Mouse (Mus musculus): Measurements from ENCODE around the gene Rbks. TPM values are rescaled to one million over a fixed set of nuclear protein-coding genes. Genes with fewer than 3 reads are reported as not detected.

The Rbks gene
- total RNA-seq (2015; ENCODE audit: low replicate concordance) (9.4 TPM in 1 of 2 replicates, not detected in the other), total RNA-seq (2017; ENCODE audit: low replicate concordance) (2.9 and 7.2 TPM in 2 replicates)

- peak; percentile 90 for ATAC-seq (replicated peaks; ENCODE audit: low FRiP score, poor library complexity, severe bottlenecking)
Measured at GRCm38 (mm10) chr5:31696971-31697643, at the start of gene Rbks. Rbks (minus strand) TSS chr5:31697627.

- no peak for ATAC-seq (replicated peaks; ENCODE audit: low FRiP score, poor library complexity, severe bottlenecking)
Measured at GRCm38 (mm10) chr5:31742521-31743031, 45.1 kb upstream of the Rbks start.

GRCm38 (mm10) chr5:31741931-31742330 is 44.5 kb upstream of the Rbks start:
- no peak for ATAC-seq (replicated peaks; ENCODE audit: low FRiP score, poor library complexity, severe bottlenecking)

DNA sequence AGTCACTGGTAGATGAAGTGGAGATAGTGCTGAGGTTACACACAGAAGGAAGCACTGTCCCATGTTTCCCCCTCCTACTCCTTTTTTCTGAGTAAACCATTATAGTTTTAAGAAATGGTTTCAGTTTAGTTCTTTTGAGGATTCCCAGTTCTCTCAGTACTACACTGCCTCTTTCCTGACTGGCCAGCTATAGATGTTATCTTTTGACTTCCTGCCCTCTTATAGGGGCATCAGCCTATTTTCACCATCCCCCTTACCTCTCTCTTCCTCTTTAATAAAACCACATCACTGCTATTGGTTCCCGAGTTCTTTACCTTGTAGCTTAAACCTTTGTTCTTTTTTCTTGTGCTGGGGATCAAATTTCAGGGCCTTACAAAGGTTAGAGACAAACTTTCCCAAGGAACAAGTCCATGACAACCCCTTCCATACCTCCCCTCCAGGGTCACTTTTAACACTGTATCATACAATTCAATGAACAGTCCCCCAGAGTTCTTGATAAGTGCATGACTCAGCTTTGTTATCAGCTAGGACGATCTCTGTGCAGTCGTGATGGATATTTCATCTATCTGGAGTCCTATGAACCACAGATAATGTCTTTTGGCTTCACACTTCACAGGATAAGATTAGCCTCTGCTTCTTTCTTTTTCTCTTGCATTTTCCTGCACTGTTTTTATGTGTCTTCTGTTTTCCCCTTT is 35.4 kb upstream of the Rbks start:
- ATAC-seq (replicated peaks; ENCODE audit: low FRiP score, poor library complexity, severe bottlenecking) = no peak

- ATAC-seq (replicated peaks; ENCODE audit: low FRiP score, poor library complexity, severe bottlenecking) = no peak
Measured at GRCm38 (mm10) chr5:31727456-31727855, 30.0 kb upstream of the Rbks start.

GRCm38 (mm10) chr5:31725885-31726284 is 28.5 kb upstream of the Rbks start:
- no peak for ATAC-seq (replicated peaks; ENCODE audit: low FRiP score, poor library complexity, severe bottlenecking)

DNA sequence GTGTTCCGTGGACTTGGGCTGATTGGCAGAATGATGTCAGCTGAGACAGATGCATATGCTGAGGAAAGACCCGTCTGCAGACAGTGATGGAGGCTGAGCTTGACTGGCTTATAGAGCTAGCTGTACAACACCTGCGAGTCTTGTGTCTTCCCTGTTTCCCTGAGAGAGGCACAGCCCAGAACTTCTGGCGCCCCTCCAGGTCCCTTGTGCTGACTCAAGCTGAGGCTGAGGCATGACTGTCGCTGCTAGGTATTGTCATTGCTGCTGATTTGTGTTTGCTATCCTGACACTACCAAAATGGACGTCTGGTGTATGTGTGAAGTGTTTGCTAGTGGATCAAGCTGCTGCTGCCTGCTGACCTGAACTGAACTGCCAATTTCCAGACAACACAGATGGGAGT is 27.1 kb upstream of the Rbks start:
- ATAC-seq (replicated peaks; ENCODE audit: low FRiP score, poor library complexity, severe bottlenecking) = no peak; the same call in 1 of the 2 replicates

DNA sequence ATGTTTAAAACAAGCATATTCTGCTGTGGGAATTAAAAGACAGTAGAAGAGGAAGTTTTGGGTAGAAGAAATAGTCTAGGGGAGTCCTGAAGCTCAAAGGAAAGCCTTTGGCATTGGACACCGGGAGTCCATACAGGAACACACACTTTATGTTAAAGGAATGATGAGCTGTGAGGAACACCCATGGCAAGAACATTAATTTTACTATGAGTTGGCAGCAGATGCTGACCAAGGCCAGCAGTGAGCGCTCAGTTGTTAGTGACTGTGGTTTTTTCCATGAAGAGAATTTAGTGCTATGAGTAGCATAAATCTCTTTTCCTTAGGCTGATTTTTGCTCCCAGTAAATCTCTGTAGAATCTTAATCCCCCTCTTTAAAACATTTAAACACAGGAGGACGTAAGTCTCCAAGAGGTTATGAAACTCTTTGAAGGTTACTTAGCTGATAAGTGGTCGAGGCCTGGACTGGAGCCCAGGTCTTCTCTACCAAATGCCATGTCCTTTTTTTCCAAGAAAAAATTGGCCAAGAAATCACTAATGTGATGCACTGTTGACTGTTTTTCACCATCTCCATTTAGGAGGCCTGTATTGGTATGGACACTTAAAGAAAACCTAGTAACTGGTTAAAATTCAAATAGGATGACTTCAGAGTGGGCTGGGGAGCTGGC is 18.2 kb upstream of the Rbks start:
- ATAC-seq (replicated peaks; ENCODE audit: low FRiP score, poor library complexity, severe bottlenecking) = no peak

GRCm38 (mm10) chr5:31713841-31714264 is 16.4 kb upstream of the Rbks start:
- ATAC-seq (replicated peaks; ENCODE audit: low FRiP score, poor library complexity, severe bottlenecking) = no peak

GRCm38 (mm10) chr5:31713280-31713711 is 15.9 kb upstream of the Rbks start:
- ATAC-seq (replicated peaks; ENCODE audit: low FRiP score, poor library complexity, severe bottlenecking) = no peak

GRCm38 (mm10) chr5:31709389-31709788 is 12.0 kb upstream of the Rbks start:
- ATAC-seq (replicated peaks; ENCODE audit: low FRiP score, poor library complexity, severe bottlenecking) = no peak

DNA sequence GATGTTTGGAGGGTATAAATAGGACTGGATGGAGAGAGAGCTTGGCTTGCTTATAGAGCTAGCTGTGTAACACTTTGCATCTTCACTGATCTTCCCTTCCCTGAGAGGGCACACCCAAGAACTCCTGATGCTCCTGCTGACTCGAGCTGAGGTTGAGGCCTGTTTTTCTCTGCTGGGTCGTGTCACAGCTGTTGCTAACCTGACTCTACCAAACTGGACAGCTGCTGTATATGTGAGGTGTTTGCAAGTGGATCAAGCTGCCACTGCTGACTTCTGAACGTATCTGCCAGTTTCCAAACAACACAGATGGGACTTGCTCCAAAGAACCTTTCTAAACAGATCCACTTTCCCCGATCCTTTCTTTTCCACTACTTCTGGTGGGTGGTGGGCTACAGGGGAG is 9.4 kb upstream of the Rbks start:
- no peak for ATAC-seq (replicated peaks; ENCODE audit: low FRiP score, poor library complexity, severe bottlenecking)

DNA sequence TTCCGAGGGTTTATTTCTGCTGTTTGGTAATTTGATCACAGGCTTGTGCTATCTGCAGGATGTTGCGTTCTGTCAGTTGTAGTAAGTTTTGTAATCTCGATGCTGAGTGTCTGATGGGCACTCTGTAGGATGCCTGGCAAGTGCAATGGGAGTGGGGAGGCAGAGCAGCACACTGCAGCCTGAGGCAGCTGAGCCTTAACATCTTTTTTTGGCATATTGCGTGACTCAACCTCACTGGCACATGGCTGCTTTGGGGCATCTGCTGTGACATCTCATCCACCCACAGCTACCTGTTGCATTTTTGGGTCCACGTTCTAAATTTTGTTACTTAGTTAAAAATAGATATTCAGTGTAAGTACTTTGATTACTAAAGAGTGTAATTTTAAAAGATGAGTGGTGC is 7.5 kb upstream of the Rbks start:
- no peak for ATAC-seq (replicated peaks; ENCODE audit: low FRiP score, poor library complexity, severe bottlenecking)

DNA sequence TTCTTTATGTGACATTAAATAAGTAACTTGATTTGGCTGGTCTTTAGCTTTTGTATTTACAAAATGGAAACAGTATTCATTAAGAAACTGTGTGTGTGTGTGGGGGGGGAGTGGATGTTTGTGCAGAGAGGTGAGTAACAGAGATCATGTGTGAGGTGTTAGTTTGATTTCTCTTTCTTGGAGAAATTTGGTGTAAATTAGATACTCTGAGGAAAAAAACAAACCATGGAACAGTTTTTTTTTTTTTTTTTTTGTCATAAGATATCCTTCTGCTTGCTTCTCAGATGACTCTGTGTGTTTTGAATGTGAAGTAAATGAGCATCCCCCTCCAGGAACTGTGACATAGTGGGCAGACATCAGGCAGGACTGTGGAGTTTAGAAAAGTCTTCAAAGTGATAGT is 2.0 kb upstream of the Rbks start:
- ATAC-seq (replicated peaks; ENCODE audit: low FRiP score, poor library complexity, severe bottlenecking) = no peak

- no peak for ATAC-seq (replicated peaks; ENCODE audit: low FRiP score, poor library complexity, severe bottlenecking)
Measured at GRCm38 (mm10) chr5:31698931-31699330, 1.5 kb upstream of the Rbks start.

DNA sequence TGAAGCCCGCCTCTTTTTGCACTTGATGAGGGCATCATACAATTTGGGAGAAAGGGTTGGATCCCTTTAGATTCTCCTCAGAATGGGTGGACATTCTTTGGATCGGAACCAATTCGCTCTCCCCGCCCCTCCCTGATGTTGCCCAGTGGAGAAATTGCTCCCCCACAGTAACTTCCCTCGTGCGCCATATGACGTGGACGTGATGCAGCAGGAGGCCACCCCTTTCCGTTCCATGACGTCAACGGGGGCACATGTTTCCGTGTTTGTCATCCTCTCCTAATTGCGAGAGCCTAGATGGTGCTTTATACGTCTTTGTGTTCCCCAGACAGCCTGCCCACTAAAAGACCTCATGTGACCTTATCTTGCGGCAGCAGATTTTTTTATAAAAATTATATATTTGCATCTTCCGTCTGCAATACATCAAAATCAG is 885 bp upstream of the Rbks start:
- peak; percentile 82 for ATAC-seq (replicated peaks; ENCODE audit: low FRiP score, poor library complexity, severe bottlenecking)

DNA sequence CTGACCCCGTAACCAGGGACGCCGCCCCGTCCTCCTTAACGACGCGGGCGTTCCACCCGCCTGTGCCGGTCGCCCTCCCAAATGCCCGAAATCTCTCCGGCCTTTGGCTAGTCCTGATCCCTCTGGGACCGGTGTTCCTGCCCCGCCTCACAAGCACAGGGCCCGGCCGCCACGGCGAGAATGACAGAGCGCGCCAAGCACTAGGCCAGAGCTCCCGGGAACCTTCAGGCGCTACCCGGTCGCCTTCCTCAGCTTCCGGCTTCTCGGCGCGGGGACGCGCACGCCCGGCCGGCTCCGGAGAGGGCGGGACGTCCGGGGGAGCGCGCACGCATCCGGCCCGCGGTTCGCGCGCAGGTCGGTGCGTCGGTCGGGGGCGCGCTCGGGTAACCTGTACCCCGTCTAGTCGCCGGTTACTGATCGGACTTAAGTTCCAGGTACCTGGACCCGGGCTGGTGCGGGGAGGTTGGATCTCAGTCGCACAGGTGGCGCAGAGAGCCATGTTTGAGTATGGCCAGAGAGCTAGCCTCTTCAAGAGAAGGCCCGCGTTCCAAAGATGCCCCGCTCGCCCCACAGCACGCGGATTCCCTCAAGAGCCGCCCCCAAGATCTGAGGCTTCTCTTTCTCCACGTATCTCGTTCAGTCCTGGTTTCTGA is 343 bp upstream of the Rbks start, which contains the start of gene Babam2:
Gene Babam2 (plus strand): TSS at position 41 of the 653 bp plus-strand sequence.
- ATAC-seq (replicated peaks; ENCODE audit: low FRiP score, poor library complexity, severe bottlenecking) = peak; percentile 79

GRCm38 (mm10) chr5:31693191-31693590 is 4.2 kb downstream of the Rbks start:
- ATAC-seq (replicated peaks; ENCODE audit: low FRiP score, poor library complexity, severe bottlenecking) = no peak

GRCm38 (mm10) chr5:31687972-31688371 is 9.5 kb downstream of the Rbks start:
- ATAC-seq (replicated peaks; ENCODE audit: low FRiP score, poor library complexity, severe bottlenecking) = peak; percentile 67

GRCm38 (mm10) chr5:31686040-31686439 is 11.4 kb downstream of the Rbks start:
- ATAC-seq (replicated peaks; ENCODE audit: low FRiP score, poor library complexity, severe bottlenecking) = peak; percentile 94

Measured in erythroblast, adult 5-6 weeks (primary cell).